Mouse (Mus musculus) right cerebral cortex, adult 18-20 months (tissue): ENCODE measurements around the gene Spag16.

Source experiments
- DNase-seq: peaks from one replicate; pipeline ENCODE4 v3.0.0; 2022; ENCODE audit warnings: mixed read lengths

The Spag16 gene

DNA sequence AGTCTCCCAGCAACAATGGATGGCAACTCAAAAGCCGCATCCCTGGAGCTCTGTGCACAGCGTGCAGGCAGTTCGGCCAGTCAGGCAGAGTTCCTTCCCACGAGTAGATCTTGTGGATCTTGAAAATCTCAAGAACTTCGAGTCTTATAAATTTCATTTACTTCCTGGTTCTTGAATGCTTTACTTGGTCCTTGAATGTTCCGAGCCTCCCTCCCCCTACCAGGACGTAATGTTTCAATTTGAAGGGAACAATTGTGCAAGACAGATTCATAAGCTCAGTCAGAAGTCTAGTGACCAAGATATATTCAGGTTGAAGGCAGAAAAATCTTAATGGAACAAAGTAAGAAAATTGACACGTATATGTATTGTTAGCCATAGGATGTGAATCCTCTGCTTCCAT, 277.9 kb downstream of the Spag16 start:
- no peak for DNase-seq

DNA sequence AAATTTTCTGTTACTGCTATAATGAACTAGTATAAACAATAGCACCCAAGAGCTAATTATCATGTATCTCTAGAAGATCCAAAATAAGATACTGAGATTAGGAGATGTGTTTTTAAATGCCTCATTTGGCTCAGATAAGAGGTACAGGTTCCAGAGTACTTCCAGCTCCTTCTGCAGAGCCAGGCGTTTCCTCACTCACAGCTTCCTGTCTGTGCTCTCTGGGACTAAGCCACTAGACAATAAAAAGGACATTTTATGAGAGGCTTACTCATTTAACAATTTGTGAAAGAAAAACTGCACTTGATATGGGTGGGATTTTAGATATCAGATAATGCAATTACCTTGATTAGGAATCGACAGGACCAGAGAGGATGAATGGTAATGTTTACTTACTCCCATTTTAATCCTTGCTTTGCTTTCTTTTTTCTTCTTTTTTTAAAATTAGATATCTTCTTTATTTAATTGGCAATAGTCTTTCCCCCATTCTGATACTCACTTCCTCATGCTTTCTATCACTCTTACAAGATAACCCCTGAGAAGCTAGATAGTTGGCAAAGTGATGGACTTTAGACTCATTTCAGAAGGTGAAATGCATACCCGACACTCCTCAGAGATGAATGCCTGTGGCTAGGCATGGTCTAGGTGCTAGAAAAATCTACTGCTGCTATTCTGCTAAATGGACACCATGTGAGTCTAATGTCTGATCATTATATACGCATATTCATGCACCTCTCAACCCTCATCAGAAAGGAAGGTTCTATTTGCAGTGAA, 289.6 kb downstream of the Spag16 start:
- DNase-seq = no peak

DNA sequence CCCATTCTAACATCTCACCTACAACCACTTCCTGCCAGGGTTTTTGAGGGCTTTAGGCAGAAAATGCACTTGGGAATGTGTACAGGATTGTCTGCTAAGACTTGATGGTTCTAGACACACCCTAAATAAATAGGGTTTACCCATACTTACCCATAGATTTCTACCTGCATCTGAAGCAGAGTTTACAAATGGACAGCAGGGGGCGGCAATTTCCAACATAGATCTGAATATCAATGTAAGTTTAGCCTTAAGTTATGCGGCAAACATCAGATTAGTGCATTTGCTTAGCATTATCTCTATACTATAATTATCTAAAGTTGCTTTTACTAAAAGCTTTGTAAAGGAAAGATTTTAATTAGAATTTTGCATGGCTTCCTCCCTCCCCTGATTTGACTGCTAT, 301.3 kb downstream of the Spag16 start:
- no peak for DNase-seq

DNA sequence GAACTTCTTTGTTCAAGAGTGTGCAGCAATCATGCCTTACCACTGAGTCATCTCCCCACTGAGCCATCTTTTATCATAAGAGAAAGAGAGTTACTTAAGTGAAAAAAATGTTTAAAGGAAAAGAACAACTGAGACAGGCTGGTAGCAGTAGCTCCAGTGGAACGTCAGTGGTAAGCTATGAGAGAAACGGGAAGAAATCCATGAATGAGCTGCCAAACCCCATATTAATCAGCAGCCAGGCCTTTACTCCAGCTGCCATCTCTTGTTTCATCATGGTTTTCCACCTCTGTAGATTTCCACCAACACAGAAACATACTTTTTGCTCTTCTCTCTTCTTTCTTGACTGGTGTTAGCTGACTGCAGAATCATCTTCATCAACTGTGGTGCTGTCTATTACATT, 308.8 kb downstream of the Spag16 start:
- DNase-seq = no peak

DNA sequence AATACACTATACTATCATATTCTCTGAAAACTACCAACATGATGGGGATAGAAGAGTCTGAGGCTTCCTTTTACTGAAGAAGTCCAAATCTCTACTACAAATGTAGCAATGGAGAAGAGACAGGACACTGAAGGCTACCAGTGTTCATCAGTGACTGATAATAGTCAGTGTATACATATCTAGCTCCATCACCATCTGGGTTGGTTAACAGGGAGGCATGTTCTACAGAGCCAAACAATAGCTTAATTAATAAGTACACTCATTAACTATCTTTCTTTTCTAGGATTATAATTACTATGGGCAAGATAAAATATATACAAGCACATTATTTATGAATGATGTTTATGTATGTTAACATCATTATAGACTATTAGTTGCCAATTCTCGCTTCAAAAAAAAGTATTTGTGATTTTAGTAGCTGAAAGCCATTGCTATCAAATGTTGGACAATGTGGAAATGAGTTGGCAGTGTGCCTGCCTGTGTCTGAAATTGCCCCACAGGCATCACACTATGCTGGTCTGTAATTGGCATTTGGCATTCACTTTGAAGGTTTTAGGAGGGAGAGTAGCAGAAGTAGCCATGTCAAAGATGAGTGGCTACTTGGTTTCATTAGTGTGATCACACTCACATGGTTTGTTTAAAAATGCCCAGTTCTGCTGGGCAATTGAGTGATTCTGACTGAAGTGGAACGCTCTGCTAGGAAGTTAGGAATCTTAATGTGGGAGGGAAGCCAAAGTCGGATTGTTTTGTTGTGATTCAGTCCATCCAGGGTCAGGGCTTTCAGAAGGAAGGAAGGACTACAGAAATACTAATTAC, 338.8 kb downstream of the Spag16 start:
- DNase-seq = no peak

DNA sequence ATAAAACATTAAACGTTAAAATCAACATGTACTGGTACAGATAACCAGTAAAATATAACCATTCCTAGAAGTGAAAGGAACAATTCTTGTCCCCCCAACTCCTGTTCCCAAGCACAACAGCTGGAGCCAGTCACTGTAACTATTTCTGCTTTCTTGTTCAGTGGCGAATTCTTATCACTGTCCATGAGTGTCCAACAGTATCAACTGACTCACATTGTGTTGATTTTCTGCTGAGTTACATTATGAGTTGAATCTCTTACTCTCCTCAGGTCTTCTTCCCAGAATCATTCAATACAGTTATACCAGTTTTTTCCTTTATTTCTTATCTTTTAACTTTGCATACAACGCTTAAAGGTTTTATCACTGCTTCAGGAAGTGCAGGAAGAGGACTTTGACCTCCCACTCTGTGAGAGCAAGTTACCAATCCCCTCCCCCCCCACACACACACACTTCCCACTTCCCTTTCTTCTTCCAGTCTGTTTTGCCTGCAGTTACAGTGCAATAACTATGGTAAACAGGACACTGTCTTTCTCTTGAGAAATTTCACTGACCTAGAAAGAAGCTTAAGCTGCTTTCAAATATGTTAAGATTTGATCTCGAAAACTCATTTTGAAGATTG, 353.5 kb downstream of the Spag16 start:
- DNase-seq = no peak

DNA sequence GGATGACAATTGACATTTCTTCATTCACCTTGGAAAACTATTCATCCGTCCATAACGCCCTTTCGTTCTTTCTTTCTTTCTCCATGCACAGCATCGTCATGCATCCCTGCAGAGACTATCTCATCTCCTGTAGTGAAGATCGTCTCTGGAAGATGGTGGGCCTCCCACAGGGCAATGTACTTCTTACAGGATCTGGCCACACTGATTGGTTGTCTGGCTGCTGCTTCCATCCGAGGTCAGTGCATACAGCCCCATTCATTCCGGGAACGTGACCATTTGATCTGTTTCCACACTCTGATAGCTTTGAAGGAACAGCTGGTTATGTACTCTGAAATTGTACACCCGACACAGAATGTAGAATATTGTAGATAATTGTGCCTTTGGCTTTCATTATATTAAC, 438.0 kb downstream of the Spag16 start:
- no peak for DNase-seq

DNA sequence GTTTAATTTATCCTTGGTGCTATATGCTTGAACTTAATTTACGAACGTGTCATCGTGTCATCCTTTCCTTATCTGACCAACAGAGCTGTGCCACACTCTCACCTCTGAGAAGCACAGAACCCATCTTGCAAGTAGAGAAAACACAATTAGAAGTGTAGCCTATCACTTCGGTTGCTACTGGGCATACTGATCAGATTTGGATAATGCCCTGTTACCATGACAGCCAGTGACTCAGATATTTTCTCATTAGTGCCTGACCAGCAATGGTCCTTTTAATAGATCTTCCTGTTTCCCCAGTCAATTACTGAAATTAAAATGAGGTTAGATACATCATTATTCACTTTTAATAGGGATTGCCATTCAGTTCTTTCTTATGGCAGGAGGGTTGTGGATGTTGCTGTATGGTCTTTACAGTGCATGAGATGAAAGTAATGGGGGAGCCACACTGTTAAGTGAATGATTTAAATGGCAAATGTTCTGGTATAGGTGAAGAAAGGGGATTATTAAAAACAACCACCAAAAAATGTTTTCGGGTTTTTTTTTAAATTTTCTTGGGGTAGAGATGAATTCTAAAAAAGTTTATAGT, 439.2 kb downstream of the Spag16 start:
- no peak for DNase-seq

DNA sequence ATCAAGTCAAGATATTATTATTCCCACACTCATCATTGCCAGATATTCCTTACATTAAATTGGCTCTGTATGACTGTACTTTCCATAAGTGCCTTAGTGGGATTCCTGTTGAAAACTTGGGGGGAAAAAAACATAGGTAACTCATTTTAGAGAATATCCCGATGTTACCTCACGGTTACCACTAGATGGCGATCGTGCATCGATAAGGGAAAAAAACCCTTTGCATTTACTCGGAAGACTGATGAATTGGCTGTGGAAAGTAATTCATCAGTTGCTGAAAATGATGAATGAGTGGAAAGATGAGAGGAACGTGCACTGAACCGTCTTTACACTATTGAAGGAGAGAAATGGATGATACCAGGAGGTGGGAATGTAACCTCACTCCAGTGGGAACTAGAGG, 443.4 kb downstream of the Spag16 start:
- no peak for DNase-seq

DNA sequence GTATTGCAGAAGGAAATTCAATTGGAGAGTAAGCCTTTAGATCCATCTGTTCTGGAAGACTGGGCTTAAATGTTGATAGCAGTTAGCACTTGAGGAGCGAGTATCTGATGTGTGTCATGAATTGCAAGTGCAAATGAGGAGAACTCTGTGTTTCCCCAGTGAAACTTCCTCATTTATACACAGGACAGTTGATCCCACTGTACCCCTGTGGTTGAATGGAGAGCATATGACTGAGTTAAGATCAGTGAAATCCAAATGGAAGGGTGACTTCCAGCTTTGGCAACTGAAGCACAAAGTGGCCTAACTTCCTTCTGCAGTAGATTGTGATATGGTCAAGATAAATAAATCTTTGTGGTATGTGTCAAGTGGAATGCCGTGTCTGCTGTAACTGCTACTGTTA, 446.0 kb downstream of the Spag16 start:
- DNase-seq = no peak

DNA sequence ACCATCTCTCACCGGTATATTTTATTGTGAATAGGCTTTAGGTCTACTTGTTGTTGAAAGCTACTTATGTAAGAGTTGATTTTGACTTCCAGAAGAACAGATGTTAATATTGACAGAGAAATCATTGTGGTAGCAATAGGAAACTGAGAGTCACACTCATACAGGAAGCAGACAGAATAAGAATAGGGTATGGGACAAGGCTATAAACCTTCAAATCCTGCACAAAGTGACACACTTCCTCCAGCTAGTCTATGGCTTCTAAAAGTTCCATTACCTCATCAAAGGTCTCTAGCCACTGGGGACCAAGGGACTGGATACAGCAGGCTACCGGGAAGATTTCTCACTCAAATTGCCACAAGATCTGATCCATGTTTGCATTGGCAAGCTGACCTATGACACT, 452.5 kb downstream of the Spag16 start:
- DNase-seq = no peak

DNA sequence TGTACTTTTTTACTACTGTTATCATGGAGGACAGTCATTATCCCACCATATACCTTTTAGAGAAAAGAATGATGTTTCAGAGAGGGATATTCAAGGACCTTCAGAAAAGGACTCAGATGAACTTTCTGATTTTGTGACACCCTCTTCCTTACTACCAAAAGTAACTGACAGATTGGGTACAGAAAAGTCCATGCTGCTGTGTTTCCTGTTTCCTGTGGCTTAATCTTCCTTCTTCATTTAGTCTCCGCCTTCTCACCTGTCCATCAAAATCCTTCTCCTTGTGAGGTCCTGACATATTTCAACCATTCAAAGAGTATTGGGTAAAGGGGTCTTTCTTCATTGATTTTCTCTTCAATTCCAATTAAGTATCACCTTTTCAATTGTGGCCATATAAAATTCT, 456.6 kb downstream of the Spag16 start:
- DNase-seq = no peak

DNA sequence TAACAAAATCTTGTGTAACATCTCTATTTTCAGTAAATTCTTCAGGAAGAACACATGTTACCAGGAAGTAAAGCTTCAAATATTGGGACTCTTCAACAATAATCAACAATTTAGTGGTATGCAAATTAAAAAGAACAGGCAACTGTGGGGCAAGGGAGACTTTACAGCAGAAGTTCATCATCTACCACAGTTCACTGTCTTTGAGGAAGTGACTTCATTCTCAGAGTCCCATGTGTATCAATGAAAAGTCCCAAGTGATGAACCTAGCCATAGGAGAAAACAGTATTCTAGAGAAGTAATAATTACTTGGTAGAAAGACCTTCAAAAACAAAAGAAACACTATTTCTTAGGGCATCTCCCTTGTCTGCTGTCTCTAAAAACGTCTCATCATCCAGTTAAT, 457.4 kb downstream of the Spag16 start:
- no peak for DNase-seq

DNA sequence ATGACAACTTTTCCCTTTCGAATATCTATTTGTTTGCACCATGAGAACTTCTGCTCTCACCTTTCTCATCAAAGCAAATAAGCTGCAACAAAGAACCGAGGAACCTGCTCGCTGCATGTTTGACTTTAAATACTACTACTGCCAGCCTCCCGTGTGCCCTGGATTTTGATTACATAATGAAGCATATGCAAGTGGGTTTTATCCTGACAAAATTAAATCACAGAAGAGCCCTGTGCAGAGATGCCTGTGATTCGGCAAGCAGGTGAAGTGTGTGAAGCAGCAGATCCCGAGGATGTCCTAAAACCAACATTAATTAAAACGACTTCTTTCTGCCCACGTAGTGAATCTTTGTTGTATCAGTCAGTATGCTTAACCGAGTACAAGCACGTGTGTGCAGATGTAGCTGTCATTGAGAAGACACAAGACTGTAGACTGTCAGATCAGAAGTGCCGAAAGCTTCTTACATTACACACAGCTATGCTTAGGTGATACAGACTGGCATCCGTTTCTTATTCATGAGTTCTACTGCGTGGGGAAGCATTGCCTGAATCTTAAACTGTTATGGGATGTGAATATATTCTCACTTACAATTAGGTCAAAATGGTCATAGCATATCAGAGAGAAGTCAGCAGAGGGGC, 489.5 kb downstream of the Spag16 start:
- DNase-seq = peak; percentile 5

DNA sequence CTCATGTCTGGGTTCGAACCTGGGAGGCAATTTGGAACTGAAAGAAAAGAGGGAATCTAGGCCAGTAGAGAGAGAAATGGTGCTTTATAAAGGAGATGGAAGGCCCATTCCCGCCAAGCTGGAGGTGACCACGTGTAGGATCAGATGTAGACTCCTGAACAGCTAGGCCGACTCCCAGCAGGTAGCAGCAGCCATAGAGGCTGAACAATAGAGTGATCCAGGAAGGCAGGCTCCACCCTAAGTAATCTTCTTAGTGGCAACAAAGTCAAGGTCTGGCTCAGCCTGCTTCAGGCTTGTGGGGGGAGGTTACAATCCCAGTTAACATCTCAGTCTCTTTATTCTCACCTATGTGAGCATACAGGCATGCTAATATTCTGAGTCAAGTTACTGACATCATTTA, 494.2 kb downstream of the Spag16 start:
- DNase-seq = no peak

DNA sequence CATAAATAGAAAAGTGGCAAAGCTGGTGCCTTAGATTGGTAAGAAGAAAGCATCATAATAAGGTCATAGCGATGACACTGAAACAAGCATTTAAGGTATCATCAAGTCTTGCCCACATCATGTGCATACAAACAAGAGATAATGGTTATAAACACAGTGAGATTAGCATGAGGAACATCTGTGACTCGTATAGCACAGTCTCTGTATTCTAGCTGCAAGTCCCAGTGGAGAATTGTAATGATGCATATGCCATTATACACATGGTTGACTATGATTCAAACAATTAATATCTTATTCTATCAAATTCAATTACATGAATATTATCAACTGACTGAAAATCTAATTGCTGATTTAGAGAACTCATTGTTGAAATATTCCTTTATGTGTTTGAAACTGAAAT, 519.4 kb downstream of the Spag16 start:
- DNase-seq = no peak

DNA sequence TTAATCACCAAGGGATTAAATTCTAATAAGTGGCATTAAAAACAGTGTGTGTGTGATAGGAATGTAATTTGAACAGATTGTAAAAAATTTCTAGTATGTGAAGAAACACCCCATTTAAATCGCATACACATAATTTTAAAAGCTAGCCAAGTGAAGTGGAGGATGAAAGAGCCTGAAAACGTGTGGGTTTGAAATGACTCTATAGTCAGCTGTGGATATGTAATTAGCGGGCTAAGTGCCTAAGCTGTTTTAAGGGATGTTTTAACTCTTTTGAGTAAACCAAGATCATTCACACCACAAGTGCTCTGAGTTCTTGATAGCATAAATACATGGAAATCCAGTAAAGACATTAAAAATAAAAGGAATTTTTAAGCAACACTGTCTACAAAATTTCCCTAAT, 524.6 kb downstream of the Spag16 start:
- no peak for DNase-seq

DNA sequence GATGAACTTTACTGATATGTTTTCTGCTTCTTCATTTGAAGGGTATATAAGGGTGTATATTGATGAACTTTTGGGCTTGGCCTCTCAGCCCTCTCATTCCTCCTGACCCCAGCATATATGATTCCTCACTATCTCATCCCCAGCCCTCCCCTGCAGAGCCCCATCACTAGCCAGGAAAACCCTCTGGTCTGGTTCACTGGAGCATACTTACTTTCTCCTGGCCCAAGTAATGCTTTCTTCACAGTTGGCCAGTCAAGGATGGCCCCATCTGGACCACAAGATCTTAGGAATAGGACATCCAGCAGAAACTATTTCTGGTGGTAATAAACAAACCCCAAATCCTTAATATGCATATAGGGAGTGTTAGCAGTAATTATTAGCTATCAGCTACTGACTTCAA, 527.2 kb downstream of the Spag16 start:
- DNase-seq = no peak

DNA sequence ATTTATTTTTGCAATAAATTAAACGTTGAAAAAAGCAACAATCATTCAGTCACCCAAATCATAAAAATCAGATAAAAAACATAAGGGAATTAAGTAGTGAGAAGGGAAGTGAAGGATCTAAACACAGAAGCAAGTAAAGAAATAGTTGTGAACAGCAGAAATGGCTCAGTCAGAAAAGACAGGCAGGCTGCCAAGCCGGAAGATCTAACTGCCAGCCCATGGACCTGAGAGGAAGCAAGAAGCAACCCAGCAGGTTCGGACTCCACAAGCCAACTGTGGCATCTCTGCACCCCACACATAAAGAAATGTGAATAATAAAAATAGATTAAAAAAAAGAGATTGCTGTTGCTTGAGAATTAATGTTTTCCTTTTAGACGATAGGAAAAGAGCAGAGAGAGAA, 545.0 kb downstream of the Spag16 start:
- DNase-seq = peak; percentile 4

DNA sequence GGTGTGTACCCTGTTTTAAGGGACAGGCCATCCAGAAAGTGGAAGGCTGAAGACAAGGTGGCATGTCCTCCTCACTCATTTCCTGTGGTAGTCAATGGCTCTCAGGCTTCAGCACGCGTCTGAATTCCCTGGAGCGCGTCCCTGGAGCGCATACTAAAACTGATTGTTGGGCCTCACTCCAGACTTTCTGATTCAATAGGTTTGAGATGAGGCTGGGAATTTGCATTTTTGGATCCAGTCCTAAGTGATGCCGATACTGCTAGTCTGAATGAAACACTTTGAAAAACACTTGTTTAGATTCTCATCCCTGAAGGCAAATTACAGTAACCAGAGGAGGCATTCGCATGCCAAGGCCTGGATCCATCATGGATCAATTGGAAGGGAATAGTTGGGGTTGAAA, 553.3 kb downstream of the Spag16 start:
- peak; percentile 4 for DNase-seq

DNA sequence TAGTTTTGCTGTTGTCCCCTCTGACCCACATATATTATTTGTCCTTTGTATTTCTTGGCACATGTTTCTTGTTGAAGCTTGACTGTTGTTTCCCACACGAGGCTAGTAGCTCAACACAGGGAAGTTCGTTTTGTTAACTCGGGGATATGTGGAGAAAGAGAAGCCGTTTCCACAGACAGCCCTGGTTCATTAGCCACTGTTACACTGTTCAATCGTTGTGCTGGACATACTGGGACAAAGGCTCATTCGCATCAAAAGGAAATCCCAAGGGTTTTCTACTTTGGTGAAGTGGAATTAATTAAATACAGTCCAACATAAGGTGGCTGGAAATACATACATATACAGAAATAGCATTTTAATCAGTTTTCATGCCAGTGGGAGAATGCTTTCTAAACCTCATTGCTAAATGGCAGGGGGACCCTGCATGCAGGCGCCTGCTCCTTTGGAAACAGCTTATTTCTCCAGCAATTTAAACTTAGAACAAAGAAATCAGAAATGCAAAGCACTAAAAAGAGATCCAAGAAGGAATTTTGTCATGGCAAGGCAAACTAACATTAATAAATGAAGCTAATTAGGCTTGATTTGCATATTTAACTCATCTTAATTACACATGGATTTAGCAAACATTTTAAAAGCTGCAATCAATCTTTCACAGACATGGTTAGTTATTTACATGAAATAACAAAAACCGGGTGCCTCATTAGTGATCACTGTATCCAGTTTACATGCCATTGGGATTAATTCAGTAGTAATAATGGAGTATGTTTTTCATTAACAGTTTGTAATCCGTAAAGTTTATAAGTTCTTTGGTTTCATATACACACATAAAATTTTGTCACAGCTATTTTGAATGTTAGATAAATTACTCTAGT, 615.7 kb downstream of the Spag16 start:
- DNase-seq = no peak

DNA sequence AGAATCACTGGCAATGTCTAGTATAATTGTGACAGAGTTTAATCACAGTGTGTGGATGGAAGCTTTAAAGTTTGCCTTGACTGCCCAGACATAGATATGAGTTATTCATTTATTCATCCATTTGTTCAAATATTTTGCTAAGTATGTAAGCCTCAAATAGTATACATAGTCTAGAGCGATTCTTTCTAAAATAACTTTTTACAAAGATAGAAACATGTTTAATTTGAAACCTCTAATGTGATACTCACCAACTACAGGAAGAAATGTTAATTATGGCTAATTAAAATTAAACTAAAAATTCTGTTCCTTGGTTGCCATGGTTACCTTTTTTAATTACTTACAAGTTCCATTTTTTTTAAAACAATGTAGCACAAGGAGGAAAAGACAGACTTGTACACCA, 653.1 kb downstream of the Spag16 start:
- DNase-seq = no peak
